20 mouse cellular contexts compared by ENCODE assay signal in the genomic region with DNA sequence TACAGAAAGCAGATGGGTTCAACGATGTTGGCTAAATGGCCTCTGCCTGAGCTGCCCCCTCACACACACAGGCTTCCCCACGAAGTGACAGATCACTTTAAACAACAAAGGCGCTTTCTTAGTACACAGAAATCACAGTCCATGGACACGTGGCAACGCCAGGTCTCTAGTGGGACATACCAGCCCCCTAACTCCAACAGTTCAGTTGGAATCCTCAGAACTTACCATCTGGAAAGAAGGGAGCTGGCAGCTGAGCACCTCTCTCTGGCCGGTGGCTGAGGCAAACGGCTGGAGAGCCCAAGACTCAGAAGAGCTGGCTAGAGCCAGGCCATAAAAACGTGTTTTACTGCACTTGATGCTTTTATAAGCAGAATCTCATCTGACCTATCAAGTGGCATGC.
"Had no signal": no experiment of that assay in that cellular context is flagged by ENCODE, and none has a peak within 500 bp of the region (broad histone marks: within the 10 kb centered on the region; RNA-seq: fewer than 3 reads in every experiment).

No protein-coding gene starts in this region.

- H3K27ac ChIP-seq: hindbrain, embryonic 10.5 days; hindbrain, embryonic 12.5 days; hindbrain, embryonic 14.5 days; intestine, embryonic 15.5 days; layer of hippocampus, adult 2 months; left cerebral cortex, adult 2 months; limb, embryonic 10.5 days; limb, embryonic 12.5 days; liver, embryonic 13.5 days; liver, embryonic 15.5 days had no signal

- H3K27me3 ChIP-seq: hindbrain, embryonic 12.5 days; intestine, embryonic 15.5 days; limb, embryonic 12.5 days; liver, embryonic 13.5 days; liver, embryonic 15.5 days had no signal

- H3K9ac ChIP-seq: forebrain, postnatal 0 days; hindbrain, embryonic 12.5 days; hindbrain, embryonic 14.5 days; intestine, embryonic 15.5 days; limb, embryonic 12.5 days; liver, embryonic 13.5 days; liver, embryonic 15.5 days; liver, postnatal 0 days had no signal

- DNase-seq: forebrain, postnatal 0 days; heart, postnatal 10 days; heart, postnatal 4 days; kidney, adult 18-20 months; kidney, adult 8-10 months; kidney, postnatal 10 days; kidney, postnatal 25 days; kidney, postnatal 4 days; liver; liver, embryonic 13.5 days; liver, postnatal 0 days had no signal

- H3K4me3 ChIP-seq: hindbrain, embryonic 10.5 days; hindbrain, embryonic 12.5 days; intestine, embryonic 15.5 days; layer of hippocampus, adult 2 months; left cerebral cortex, adult 2 months; limb, embryonic 10.5 days; limb, embryonic 12.5 days; liver, embryonic 13.5 days; liver, embryonic 15.5 days had no signal

- H3K4me1 ChIP-seq: hindbrain, embryonic 10.5 days; hindbrain, embryonic 12.5 days; intestine, embryonic 15.5 days; limb, embryonic 10.5 days; limb, embryonic 12.5 days; liver, embryonic 13.5 days; liver, embryonic 15.5 days had no signal

- H3K36me3 ChIP-seq: hindbrain, embryonic 10.5 days; hindbrain, embryonic 12.5 days; intestine, embryonic 15.5 days; limb, embryonic 10.5 days; limb, embryonic 12.5 days; liver, embryonic 13.5 days; liver, embryonic 15.5 days had no signal
